Mouse (Mus musculus) liver, embryonic 15.5 days (tissue): Measurements from ENCODE around the gene Eps8l1. TPM values are rescaled to one million over a fixed set of nuclear protein-coding genes. Genes with fewer than 3 reads are reported as not detected.

ENCODE experiments used
- ATAC-seq: fragments of 200-750 bp; cut with Nextera tagmentation; 2 replicates; pipeline ENCODE4 v1.8.0; 2017; ENCODE audit warnings: moderate number of reproducible peaks, mild to moderate bottlenecking, moderate library complexity; ENCODE audit not compliant: insufficient read depth
- H3K27ac ChIP-seq: fragments of 300-500 bp; sonication (generic); replicated peaks from 2 replicates; pipeline ENCODE4 v1.5.1; 2015; ENCODE audit warnings: mild to moderate bottlenecking, inconsistent platforms
- H3K27me3 ChIP-seq: fragments of 300-500 bp; sonication (generic); 2 replicates; pipeline ENCODE4 v1.6.1; 2015; ENCODE audit warnings: mild to moderate bottlenecking, inconsistent platforms
- H3K36me3 ChIP-seq: fragments of 300-500 bp; sonication (generic); replicated peaks from 2 replicates; pipeline ENCODE4 v1.6.1; 2015; ENCODE audit warnings: moderate library complexity, mild to moderate bottlenecking, inconsistent platforms
- H3K4me1 ChIP-seq: fragments of 300-500 bp; sonication (generic); replicated peaks from 2 replicates; pipeline ENCODE4 v1.6.1; 2015; ENCODE audit warnings: inconsistent platforms
- H3K4me2 ChIP-seq: fragments of 300-500 bp; sonication (generic); 2 replicates; pipeline ENCODE4 v1.6.1; 2015; ENCODE audit warnings: moderate library complexity, mild to moderate bottlenecking, inconsistent platforms
- H3K4me3 ChIP-seq: fragments of 300-500 bp; sonication (generic); replicated peaks from 2 replicates; pipeline ENCODE4 v1.5.1; 2015; ENCODE audit warnings: mild to moderate bottlenecking, inconsistent platforms
- H3K9ac ChIP-seq: fragments of 300-500 bp; sonication (generic); 2 replicates; pipeline ENCODE4 v1.6.1; 2015; ENCODE audit warnings: moderate library complexity, mild to moderate bottlenecking, inconsistent platforms
- H3K9me3 ChIP-seq: fragments of 300-500 bp; sonication (generic); replicated peaks from 2 replicates; pipeline ENCODE4 v1.6.1; 2016; ENCODE audit warnings: inconsistent platforms
- WGBS: fragments of 180-500 bp; shearing (Covaris S2); methylation state at CpG from one replicate; pipeline ENCODE4 v1.1.7; 2015; ENCODE audit warnings: mixed read lengths; ENCODE audit not compliant: insufficient replicate concordance; 5-methylcytosine and 5-hydroxymethylcytosine counted together
- polyA plus RNA-seq: library from polyadenylated mRNA; unstranded; fragments of >200 nt; fragmentation: Nextera tagmentation; extraction: Ambion mirVana; gene quantifications from 2 replicates; pipeline ENCODE4 v1.2.1, GENCODE M21; 2015

Eps8l1 gene
- polyA plus RNA-seq, 1 experiment from 2014 or later = 1.8 TPM

GRCm38 (mm10) chr7:4447138-4447537 lies 13.3 kb upstream of the Eps8l1 start:
- ATAC-seq = no peak
- H3K27me3 ChIP-seq = no peaks in the 10 kb centered on the region
- no peak overlapping the region for H3K4me2 ChIP-seq
- no peaks in the 10 kb centered on the region for H3K9me3 ChIP-seq
- H3K4me3 ChIP-seq = no peak overlapping the region
- H3K36me3 ChIP-seq = peaks cover 10% of the 10 kb centered on the region
- peaks cover 15% of the 10 kb centered on the region for H3K4me1 ChIP-seq
- H3K9ac ChIP-seq = no peak overlapping the region
- 2% methylated on average over 1 of the region's 1 CpGs for WGBS
- H3K27ac ChIP-seq = no peak overlapping the region

GRCm38 (mm10) chr7:4448439-4448838 lies 12.0 kb upstream of the Eps8l1 start:
- Histone ChIP-seq H3K4me3 (no peak overlapping the region), H3K27me3 (no peaks in the 10 kb centered on the region), H3K4me2 (no peak overlapping the region), H3K36me3 (no peaks in the 10 kb centered on the region), H3K9ac (no peak overlapping the region), H3K4me1 (peaks cover 23% of the 10 kb centered on the region), H3K27ac (no peak overlapping the region), H3K9me3 (no peaks in the 10 kb centered on the region)
- no peak for ATAC-seq
- WGBS = 70% methylated on average over 3 of the region's 3 CpGs

- Histone ChIP-seq H3K27me3 (no peaks in the 10 kb centered on the region), H3K4me3 (no peak overlapping the region), H3K9ac (no peak overlapping the region), H3K4me2 (no peak overlapping the region), H3K36me3 (no peaks in the 10 kb centered on the region), H3K9me3 (no peaks in the 10 kb centered on the region), H3K4me1 (peaks cover 23% of the 10 kb centered on the region), H3K27ac (no peak overlapping the region)
- no peak for ATAC-seq
- 7% methylated on average over 2 of the region's 2 CpGs for WGBS
Observed at GRCm38 (mm10) chr7:4449211-4449610, 11.3 kb upstream of the Eps8l1 start.

- Histone ChIP-seq H3K27me3 (no peaks in the 10 kb centered on the region), H3K4me1 (peaks cover 8% of the 10 kb centered on the region), H3K4me2 (no peak overlapping the region), H3K9me3 (no peaks in the 10 kb centered on the region), H3K36me3 (no peaks in the 10 kb centered on the region), H3K4me3 (no peak overlapping the region), H3K9ac (no peak overlapping the region), H3K27ac (no peak overlapping the region)
- WGBS = 30% methylated on average over 4 of the region's 4 CpGs
- ATAC-seq = no peak
Observed at GRCm38 (mm10) chr7:4452644-4453043, 7.8 kb upstream of the Eps8l1 start.

DNA sequence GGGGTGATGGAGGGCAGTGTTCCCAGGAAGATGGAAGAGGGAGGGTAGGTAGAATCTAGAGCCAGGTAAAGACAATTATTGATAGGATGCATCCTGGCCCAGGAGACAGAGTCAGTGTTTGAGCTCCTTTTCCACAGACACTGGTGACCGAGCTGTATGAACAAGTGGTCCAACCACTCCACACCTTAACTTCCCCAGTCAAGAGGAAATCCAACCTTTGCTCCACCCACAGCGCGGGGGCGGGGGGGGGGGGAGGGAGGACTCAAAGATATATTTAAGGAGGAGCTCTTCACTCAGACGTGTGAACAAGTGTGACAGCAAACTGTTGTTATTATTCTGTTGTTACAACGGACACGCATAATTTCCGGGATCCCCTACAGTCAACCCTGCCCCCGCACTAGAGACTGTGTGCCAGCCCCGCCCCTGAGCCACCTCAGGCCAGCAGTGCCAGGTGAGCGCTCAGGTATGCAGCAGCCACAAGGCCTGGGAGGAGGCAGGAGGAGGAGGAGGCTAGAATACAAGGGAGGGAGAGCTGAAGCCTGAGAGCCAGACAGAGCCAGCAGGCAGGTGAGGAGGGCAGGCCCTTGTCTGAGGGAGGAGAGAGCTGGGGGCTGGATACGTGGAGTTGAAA lies 3.8 kb downstream of the Eps8l1 start:
- WGBS = 9% methylated on average over 12 of the region's 12 CpGs
- Histone ChIP-seq H3K4me2 (no peak overlapping the region), H3K9me3 (no peaks in the 10 kb centered on the region), H3K4me3 (no peak overlapping the region), H3K36me3 (no peaks in the 10 kb centered on the region), H3K4me1 (0 out of 2 replicates have a peak, but pooled peaks cover 5% of the 10 kb centered on the region), H3K27me3 (peaks cover 16% of the 10 kb centered on the region), H3K9ac (no peak overlapping the region), H3K27ac (no peak overlapping the region)
- ATAC-seq = no peak

GRCm38 (mm10) chr7:4467801-4468200 lies 7.3 kb downstream of the Eps8l1 start:
- H3K27me3 ChIP-seq = peaks cover 51% of the 10 kb centered on the region
- no peak overlapping the region for H3K4me2 ChIP-seq
- H3K4me3 ChIP-seq = no peak overlapping the region
- peaks cover 16% of the 10 kb centered on the region for H3K4me1 ChIP-seq
- H3K27ac ChIP-seq = no peak overlapping the region
- no peak for ATAC-seq
- H3K36me3 ChIP-seq = no peaks in the 10 kb centered on the region
- WGBS = 66% methylated on average over 3 of the region's 3 CpGs
- no peak overlapping the region for H3K9ac ChIP-seq
- H3K9me3 ChIP-seq = no peaks in the 10 kb centered on the region

GRCm38 (mm10) chr7:4470275-4471178 lies 10.1 kb downstream of the Eps8l1 start:
- Histone ChIP-seq H3K4me1 (peaks cover 11% of the 10 kb centered on the region), H3K9ac (no peak overlapping the region), H3K4me2 (peak overlapping the region; percentile 53), H3K27ac (no peak overlapping the region), H3K36me3 (no peaks in the 10 kb centered on the region), H3K9me3 (no peaks in the 10 kb centered on the region), H3K27me3 (peaks cover 77% of the 10 kb centered on the region), H3K4me3 (peak overlapping the region; percentile 18; the same call in 1 of the 2 replicates)
- ATAC-seq = no peak
- WGBS = 8% methylated on average over 35 of the region's 35 CpGs

- peak overlapping the region; percentile 53 for H3K4me2 ChIP-seq
- H3K9ac ChIP-seq = no peak overlapping the region
- H3K36me3 ChIP-seq = no peaks in the 10 kb centered on the region
- H3K4me3 ChIP-seq = peak overlapping the region; percentile 18; the same call in 1 of the 2 replicates
- H3K4me1 ChIP-seq = peaks cover 11% of the 10 kb centered on the region
- H3K9me3 ChIP-seq = no peaks in the 10 kb centered on the region
- 15% methylated on average over 24 of the region's 24 CpGs for WGBS
- peaks cover 84% of the 10 kb centered on the region for H3K27me3 ChIP-seq
- ATAC-seq = no peak
- no peak overlapping the region for H3K27ac ChIP-seq
Observed at GRCm38 (mm10) chr7:4471179-4471555, 10.7 kb downstream of the Eps8l1 start.

DNA sequence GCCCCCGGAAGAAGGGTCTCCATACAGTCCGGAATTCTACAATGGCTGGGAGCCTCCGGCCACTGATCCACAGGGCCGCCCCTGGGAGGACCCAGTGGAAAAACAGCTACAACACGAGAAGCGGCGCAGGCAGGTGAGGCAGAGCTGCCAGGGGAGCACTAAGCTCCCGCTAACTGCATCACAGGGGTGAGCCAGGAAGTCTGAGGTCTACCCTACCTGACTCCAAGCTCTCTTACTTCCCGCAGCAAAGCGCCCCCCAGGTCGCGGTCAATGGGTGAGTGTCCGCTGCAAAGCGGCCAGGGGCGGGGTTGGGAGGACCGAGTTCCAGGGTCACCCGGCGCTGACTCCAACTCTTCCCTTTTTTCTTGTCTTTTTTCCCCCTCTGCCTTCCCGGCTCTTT lies 13.5 kb downstream of the Eps8l1 start:
- peaks cover 18% of the 10 kb centered on the region for H3K4me1 ChIP-seq
- H3K36me3 ChIP-seq = no peaks in the 10 kb centered on the region
- H3K27ac ChIP-seq = no peak overlapping the region
- ATAC-seq = no peak
- no peak overlapping the region for H3K9ac ChIP-seq
- no peaks in the 10 kb centered on the region for H3K9me3 ChIP-seq
- H3K4me3 ChIP-seq = no peak overlapping the region
- H3K27me3 ChIP-seq = peaks cover 98% of the 10 kb centered on the region
- WGBS = 22% methylated on average over 19 of the region's 19 CpGs
- H3K4me2 ChIP-seq = no peak overlapping the region

- H3K4me2 ChIP-seq = peak overlapping the region; percentile 60
- WGBS = 2% methylated on average over 39 of the region's 39 CpGs
- peak; percentile 64 for ATAC-seq
Observed at GRCm38 (mm10) chr7:4478021-4478795, 17.7 kb downstream of the Eps8l1 start.

More at GRCm38 (mm10) chr7:4478021-4478795, 17.7 kb downstream of the Eps8l1 start:
- no peak overlapping the region for H3K27ac ChIP-seq
- H3K9ac ChIP-seq = no peak overlapping the region
- peaks cover 66% of the 10 kb centered on the region for H3K27me3 ChIP-seq
- H3K9me3 ChIP-seq = no peaks in the 10 kb centered on the region
- peak overlapping the region; percentile 47 for H3K4me3 ChIP-seq
- H3K4me1 ChIP-seq = peaks cover 8% of the 10 kb centered on the region; the same call in 1 of the 2 replicates
- H3K36me3 ChIP-seq = peaks cover 24% of the 10 kb centered on the region
